Mouse (Mus musculus) c-Kit-positive CD71-negative TER-119-negative erythroid progenitor cells, embryonic 14.5 days (primary cell): ENCODE data around the gene Parp8.
"Not testable (repeated sequence)": the region's sequence is repeated elsewhere in the genome, so short reads cannot be mapped to it uniquely, and the experiment has no call there.

Experiments
- DNase-seq: peaks from one replicate; pipeline ENCODE4 v3.0.0-alpha.2; 2013; ENCODE audit warnings: low read depth

Parp8 gene

DNA sequence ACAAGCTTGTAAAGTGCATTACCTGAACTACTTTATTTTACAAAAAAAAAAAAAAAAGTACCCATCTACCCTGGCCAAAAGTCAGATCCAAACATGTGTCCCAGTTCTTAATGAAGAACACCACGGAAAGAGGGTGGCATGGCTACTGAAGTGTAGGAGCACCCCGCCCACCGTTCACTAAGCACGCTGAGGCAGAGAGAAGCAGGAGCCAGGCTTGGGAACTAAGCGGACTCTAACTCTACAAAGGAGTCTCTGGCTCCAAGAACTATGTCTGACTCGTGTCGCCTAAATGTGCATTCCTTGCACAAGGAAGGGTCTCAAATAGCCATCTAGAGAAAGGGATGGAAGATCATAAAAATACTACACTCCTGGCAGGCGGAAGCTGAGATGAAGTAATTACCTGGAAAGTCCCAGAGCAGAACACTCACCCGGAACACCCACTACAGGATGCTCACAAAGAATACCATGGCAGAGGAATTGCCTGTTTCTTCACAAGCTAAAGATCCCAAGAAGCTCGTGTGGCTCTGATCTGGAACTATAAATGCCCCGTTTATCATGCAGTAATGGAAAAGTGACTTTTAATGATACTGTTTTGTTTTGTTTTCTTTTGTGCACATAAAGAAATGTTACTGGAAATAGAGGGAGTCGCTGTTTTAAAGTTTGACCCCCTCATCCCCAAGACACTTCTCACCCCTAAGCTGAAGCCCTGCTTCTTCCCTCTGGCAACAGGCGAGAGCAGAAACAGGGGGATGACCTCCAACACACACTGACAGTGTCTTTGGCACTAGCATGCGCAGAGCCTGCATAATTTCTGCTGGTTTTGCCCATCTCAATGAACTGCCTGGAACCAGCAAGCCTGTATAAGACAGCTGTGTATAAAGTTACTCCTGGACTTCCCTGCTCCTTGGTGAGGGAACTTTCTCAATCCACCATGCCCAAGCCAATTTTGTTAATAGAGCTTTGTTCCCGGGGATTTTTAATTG, 62.6 kb downstream of the Parp8 start:
- DNase-seq = no peak

GRCm38 (mm10) chr13:116958776-116959589, 66.4 kb downstream of the Parp8 start:
- DNase-seq = no peak

DNA sequence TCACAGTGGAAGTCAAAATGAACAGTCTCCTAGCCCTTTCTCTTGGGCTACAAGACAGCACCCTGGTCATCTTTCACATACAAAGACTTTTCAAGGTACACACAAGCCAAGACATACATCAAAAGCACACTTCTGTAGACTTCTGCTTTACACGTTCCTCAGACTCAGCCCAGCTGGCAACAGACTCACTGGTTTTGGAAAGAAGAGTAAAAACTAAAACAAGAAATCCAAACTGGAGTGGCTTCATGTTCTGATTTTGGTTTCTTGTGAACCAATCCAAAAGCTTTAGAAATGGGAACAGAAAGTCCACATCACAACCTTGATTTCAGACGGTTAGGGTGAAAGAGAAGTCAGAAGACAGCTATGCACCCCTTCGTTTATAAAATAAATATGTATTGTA, 67.8 kb downstream of the Parp8 start:
- no peak for DNase-seq

- no peak for DNase-seq
Measured at GRCm38 (mm10) chr13:116951336-116951735, 74.0 kb downstream of the Parp8 start.

GRCm38 (mm10) chr13:116949527-116949926, 75.8 kb downstream of the Parp8 start:
- no peak for DNase-seq

- DNase-seq = no peak
Measured at GRCm38 (mm10) chr13:116949056-116949455, 76.3 kb downstream of the Parp8 start.

- DNase-seq = no peak
Measured at GRCm38 (mm10) chr13:116948299-116948659, 77.1 kb downstream of the Parp8 start.

DNA sequence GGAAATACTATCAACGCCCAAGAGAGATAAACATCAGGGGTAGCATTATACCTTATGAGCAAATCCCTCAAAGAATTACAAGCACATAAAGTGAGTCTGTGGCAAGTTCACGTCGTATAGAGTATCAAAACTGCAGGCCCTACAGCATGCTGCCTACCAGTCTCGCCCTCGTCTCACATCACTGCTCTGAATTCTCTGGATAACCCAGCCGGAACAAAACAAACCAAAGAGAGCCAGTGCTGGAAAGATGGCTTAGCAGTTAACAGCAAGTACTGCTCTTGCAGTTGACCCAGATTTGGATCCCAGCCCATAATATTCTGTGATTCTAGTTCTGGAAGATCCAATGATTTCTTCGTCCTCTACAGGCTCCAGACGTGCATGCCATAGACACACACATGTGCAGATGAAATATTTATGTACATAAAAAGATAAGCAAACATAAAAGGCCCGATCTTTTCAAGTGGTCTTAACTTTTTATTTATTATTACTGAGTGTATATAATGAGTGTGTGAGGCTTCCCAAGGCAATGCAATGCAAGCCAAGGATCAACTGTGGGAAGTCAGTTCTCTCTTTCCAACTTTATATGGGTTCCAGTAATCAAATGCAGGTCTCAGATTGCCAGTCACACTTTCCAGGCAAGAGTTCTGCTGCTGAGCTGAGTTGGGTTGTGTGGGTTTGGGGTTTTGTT, 77.6 kb downstream of the Parp8 start:
- DNase-seq = no peak

GRCm38 (mm10) chr13:116946566-116946965, 78.8 kb downstream of the Parp8 start:
- no peak for DNase-seq

DNA sequence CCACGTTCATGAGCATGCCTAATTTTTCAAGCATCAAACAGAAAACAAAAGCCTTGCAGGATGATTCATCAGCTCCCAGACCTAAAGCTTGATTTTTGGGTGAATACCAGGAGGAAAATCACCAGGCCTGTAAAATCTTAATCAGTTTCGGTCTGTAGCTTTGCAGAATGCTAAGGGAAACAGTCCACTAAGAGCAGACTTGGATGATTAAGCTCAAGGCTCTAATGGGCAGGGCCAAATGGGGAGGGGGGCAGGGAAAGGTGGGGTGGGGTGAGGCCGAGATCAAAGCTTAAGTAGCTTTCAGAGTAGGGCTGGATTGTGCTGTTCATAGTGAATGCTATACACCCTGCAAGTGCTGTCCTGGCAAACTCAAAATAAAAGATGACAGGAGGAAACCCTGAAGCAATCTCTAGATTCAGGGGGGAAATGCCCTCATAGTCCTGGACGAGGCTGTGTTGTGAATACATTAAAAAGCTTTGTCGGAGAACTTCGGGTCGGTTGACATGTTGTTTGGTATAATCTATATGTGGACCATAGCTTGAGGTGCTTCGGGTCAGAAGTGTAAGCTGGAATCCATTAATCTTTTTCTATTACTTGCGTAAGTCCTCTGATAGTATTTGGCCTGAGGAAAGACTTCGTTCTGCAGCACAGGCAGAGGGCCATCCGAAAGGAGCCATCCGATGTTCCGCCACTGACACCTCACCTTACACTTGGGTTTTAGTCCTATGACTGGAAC, 83.9 kb downstream of the Parp8 start:
- DNase-seq = no peak

DNA sequence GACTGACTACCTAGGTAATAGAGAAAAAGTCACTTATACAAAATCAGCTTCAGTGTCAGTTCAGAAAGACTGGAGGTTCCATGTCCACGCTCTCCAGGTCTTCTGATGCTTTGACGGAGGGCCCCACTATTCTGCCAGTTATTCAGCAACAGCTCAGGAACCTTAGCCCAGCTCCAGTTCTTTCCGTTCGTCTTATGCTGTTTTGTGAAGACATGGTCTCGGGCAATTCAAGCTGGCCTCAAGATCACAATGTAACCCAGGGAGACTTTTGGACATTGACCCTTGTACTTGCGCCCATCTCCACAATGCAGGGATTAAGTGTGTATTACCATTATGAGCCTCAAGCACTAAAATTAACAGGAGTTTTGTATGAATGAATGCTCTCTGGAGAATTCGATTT, 84.6 kb downstream of the Parp8 start:
- no peak for DNase-seq

DNA sequence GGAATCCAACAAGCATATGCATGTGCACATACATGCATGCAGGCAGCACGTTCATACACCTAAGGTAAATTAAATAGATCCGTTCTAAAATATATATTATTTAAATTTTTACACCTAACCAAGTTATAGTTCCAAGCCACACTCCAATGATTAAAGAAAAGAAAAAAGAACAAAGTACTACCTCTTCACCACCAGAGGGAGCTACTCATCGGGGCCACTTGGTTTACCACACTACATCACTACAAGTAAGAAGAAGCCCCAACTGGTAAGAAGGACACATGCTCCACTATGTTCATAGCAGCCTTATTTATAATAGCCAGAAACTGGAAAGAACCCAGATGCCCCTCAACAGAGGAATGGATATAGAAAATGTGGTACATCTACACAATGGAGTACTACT, 88.3 kb downstream of the Parp8 start:
- not testable (repeated sequence) for DNase-seq

- DNase-seq = no peak
Measured at GRCm38 (mm10) chr13:116917387-116917930, 107.9 kb downstream of the Parp8 start.

DNA sequence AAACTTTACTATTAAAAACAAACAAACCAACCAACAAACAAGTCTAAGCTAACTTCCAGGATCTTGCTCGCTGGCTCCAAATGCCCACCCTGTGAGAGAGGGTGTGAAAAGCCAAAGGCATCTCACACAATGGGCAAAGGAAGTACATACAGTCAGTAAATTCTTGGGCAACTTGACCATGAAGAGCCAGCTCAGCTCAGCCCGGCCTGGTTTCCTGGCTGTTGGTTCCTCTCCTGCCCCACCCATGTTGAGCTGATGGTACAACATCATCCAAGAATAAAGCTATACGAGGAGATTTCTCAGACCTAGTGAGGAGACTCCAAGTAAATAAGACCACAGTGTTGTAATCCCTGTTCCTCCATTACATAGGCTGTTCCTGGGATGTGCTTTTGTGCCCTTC, 117.1 kb downstream of the Parp8 start:
- DNase-seq = no peak

DNA sequence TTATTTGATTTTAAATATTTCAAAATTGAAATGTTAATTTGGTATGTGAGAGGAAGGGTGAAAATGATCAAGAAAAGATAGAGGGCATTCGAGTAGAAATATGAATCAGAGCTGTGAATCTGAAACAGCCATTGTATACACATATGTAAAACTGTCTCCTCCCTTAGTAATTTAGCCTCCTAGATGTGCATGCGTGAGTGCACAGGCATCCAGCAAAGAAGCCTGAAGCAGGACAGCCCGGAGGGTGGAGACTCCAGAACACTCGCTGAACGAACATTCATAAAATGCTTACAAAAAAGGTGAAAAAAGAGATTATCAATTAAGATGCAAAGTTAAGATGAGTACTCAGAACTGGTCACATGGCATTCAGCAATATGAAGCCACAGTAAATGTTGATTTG, 121.9 kb downstream of the Parp8 start:
- no peak for DNase-seq

GRCm38 (mm10) chr13:116898395-116898794, 126.9 kb downstream of the Parp8 start:
- DNase-seq = no peak

GRCm38 (mm10) chr13:116897711-116898110, 127.6 kb downstream of the Parp8 start:
- no peak for DNase-seq

DNA sequence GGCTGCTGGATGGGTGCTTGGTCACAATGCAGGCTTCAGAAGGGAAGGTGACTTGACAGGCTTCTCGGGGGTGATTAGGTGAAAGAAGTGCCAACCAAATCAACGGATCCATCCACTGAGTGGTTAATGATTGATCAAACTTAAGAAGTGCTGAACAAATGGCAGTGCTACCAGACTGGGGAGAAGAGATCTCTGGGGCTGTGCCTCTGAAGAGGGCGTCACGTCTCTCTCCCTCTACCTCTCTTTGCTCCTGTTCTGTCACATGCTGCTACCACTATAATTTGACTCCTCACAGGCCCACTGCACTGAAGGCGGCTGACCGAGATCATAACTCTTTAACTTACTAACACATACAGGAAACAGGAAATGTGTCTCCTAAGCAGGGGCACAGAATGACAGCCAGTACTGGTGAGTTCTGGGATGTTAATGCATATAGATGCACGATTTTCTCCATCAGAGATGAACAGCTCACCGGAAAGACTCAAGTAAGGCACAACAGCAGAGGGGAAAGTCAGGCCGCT, 140.9 kb downstream of the Parp8 start:
- no peak for DNase-seq

DNA sequence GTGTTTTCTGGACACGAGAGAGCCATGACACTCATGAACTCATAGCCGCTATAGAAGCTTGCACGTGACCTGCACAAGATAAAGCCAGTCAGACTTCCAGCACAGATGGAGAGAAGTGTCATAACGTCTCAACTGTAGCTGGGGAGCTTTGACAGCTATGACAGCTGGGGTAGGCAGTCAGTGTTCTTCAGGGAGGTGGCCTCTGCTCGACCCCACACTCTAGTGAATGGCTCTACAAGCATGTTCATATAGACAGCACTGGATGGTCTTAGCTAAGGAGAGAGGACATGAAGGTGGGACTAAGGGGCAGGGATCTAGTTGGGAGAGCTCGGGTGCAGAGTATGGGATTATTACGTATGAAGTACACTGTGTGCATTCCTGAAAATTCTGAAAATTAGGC, 143.1 kb downstream of the Parp8 start:
- no peak for DNase-seq

GRCm38 (mm10) chr13:116879580-116880192, 145.7 kb downstream of the Parp8 start:
- no peak for DNase-seq

- DNase-seq = no peak
Measured at GRCm38 (mm10) chr13:116870221-116870620, 155.1 kb downstream of the Parp8 start.
